In the genomic region with DNA sequence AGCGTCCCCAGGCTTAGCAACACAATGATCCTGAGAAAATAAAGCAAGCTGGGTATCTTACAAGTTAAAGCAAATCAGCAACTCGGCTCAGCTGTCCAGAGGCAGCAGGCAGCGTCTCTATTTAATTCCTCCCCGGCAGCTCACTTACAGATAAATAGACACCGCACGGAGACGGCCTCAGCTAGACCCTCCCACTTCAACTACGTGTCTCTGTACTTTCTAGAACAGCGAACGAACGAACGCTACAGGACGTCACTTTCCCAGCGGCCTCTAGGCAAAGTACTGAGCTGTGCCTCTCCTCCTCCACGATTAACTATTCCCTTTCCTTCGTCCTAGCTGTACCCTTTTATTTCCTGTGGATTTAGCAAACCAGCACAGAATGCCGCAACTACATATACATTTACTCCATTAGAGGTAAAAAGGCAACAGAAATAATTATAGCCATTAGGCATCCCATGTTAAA, we compare ENCODE assay signal across 1 mouse cellular context.
TF ChIP-seq lines count a peak whose summit lies in the region.

No protein-coding gene starts in this region.

TF ChIP-seq in CH12.LX, 34 proteins besides CTCF, POLR2A, EP300 and RAD21 (continued from another document):
- TF ChIP-seq MAX (IDR thresholded peaks at IDR 0.05; ENCODE audit: low read length) (peak; percentile 48; the same call in 1 of the 2 replicates), TBP (conservative IDR thresholded peaks at IDR 0.05; ENCODE audit: low read depth, low read length) (peak; percentile 97), MXI1 (IDR thresholded peaks at IDR 0.05; ENCODE audit: low read depth, low read length) (0 out of 2 replicates have a peak, but pooled peaks have one; percentile 27), NRF1 (IDR thresholded peaks at IDR 0.05; ENCODE audit: low read depth, low read length) (0 out of 2 replicates have a peak, but pooled peaks have one; percentile 15), SMC3 (IDR thresholded peaks at IDR 0.05; ENCODE audit: low read depth, low read length) (no peak), ELF1 (IDR thresholded peaks at IDR 0.05; ENCODE audit: low read depth, low read length) (peak; percentile 12; the same call in 1 of the 2 replicates), UBTF (IDR thresholded peaks at IDR 0.05; ENCODE audit: low read depth, low read length) (no peak), MAZ (IDR thresholded peaks at IDR 0.05; ENCODE audit: low read depth, low read length) (peak; percentile 83; the same call in 1 of the 2 replicates), ZKSCAN1 (IDR thresholded peaks at IDR 0.05; ENCODE audit: borderline replicate concordance, low read depth, low read length) (no peak), USF2 (conservative IDR thresholded peaks at IDR 0.05; ENCODE audit: low read depth, low read length) (no peak), BHLHE40 (IDR thresholded peaks at IDR 0.05; ENCODE audit: low read depth, low read length) (no peak), JUND (conservative IDR thresholded peaks at IDR 0.05; ENCODE audit: low read depth, low read length) (0 out of 2 replicates have a peak, but pooled peaks have one; percentile 7), POLR2AphosphoS2 (IDR thresholded peaks at IDR 0.05; ENCODE audit: low read depth, low read length) (peak; percentile 87; the same call in 1 of the 2 replicates), TCF12 (IDR thresholded peaks at IDR 0.05; ENCODE audit: low read depth, low read length) (peak; percentile 88), MYC (IDR thresholded peaks at IDR 0.05; ENCODE audit: low read depth, low read length) (no peak), E2F4 (IDR thresholded peaks at IDR 0.05; ENCODE audit: insufficient replicate concordance, low read depth, low read length) (no peak), IRF4 (IDR thresholded peaks at IDR 0.05; ENCODE audit: low read depth, low read length) (peak; percentile 63), MAFK (IDR thresholded peaks at IDR 0.05; ENCODE audit: insufficient replicate concordance, low read length) (no peak), KAT2A (IDR thresholded peaks at IDR 0.05; ENCODE audit: insufficient replicate concordance, low read length) (0 out of 2 replicates have a peak, but pooled peaks have one; percentile 58), CHD2 (IDR thresholded peaks at IDR 0.05; ENCODE audit: low read length) (peak; percentile 77), ZC3H11A (IDR thresholded peaks at IDR 0.05; ENCODE audit: low read depth, low read length) (no peak), RCOR1 (conservative IDR thresholded peaks at IDR 0.05; ENCODE audit: low read depth, low read length) (peak; percentile 67; the same call in 1 of the 2 replicates), HCFC1 (IDR thresholded peaks at IDR 0.05; ENCODE audit: low read depth, low read length) (peak; percentile 66), CHD1 (IDR thresholded peaks at IDR 0.05; ENCODE audit: low read depth, low read length) (peak; percentile 87), ZNF384 (IDR thresholded peaks at IDR 0.05; ENCODE audit: low read depth, low read length) (0 out of 2 replicates have a peak, but pooled peaks have one; percentile 6)
